In genomic region chr12:80562793-80563192, GRCm38 (mm10) we compare ENCODE assay signal across 20 mouse cellular contexts. TPM values are rescaled to one million over a fixed set of nuclear protein-coding genes. Genes with fewer than 3 reads are reported as not detected.
DNase-seq lines count a peak whose midpoint lies in the region; ATAC-seq and TF ChIP-seq lines count a peak whose summit lies in the region.
"Had no signal": no experiment of that assay in that cellular context is flagged by ENCODE, and none has a peak within 500 bp of the region (broad histone marks: within the 10 kb centered on the region; RNA-seq: fewer than 3 reads in every experiment).

No protein-coding gene starts in this region.

- TF ChIP-seq CTCF in lung, embryonic 14.5 days (IDR thresholded peaks at IDR 0.05; ENCODE audit: low read depth): no peak
- TF ChIP-seq CTCF in stomach, postnatal 0 days (IDR thresholded peaks at IDR 0.05; ENCODE audit: low read depth): no peak

- 36% methylated on average over 5 of the region's 5 CpGs for WGBS in lung, embryonic 14.5 days
- 39% methylated on average over 5 of the region's 5 CpGs for WGBS in stomach, postnatal 0 days

- peaks cover 20% of the 10 kb centered on the region for H3K4me1 ChIP-seq in lung, embryonic 14.5 days (ENCODE audit: insufficient read depth)
- H3K4me1 ChIP-seq in stomach, postnatal 0 days (replicated peaks; ENCODE audit: control insufficient read depth, insufficient read depth): 0 out of 2 replicates have a peak, but pooled peaks cover 6% of the 10 kb centered on the region

- no peak overlapping the region for H3K9ac ChIP-seq in lung, embryonic 14.5 days
- no peak overlapping the region for H3K9ac ChIP-seq in stomach, postnatal 0 days (ENCODE audit: low read length)
- H3K9ac ChIP-seq: forebrain, embryonic 12.5 days; limb, embryonic 15.5 days; liver, postnatal 0 days; stomach, embryonic 15.5 days had no signal

- no peak overlapping the region for H3K4me2 ChIP-seq in lung, embryonic 14.5 days
- H3K4me2 ChIP-seq in stomach, postnatal 0 days (replicated peaks; ENCODE audit: low read depth): no peak overlapping the region
- H3K4me2 ChIP-seq: forebrain, embryonic 12.5 days; limb, embryonic 15.5 days; stomach, embryonic 15.5 days had no signal

- peak overlapping the region; percentile 63; the same call in 1 of the 2 replicates for H3K27ac ChIP-seq in lung, embryonic 14.5 days (ENCODE audit: low read depth)
- no peak overlapping the region for H3K27ac ChIP-seq in stomach, postnatal 0 days (replicated peaks)
- H3K27ac ChIP-seq: forebrain, embryonic 12.5 days; layer of hippocampus, adult 2 months; limb, embryonic 15.5 days; midbrain, embryonic 10.5 days; stomach, embryonic 15.5 days had no signal

- intact Hi-C loops in heart, postnatal 14 days (cut with DNase I): no loop called here

- no peak overlapping the region for H3K4me3 ChIP-seq in lung, embryonic 14.5 days (ENCODE audit: low read depth, low read length)
- H3K4me3 ChIP-seq in stomach, postnatal 0 days (ENCODE audit: low read depth, low read length): no peak overlapping the region
- H3K4me3 ChIP-seq: forebrain, embryonic 12.5 days; layer of hippocampus, adult 2 months; limb, embryonic 15.5 days; midbrain, embryonic 10.5 days; myocyte; stomach, embryonic 15.5 days had no signal

- no peak for ATAC-seq in lung, embryonic 14.5 days (ENCODE audit: insufficient read depth)
- ATAC-seq in stomach, postnatal 0 days (ENCODE audit: low FRiP score, low TSS enrichment): no peak
- ATAC-seq: activated CD4-positive, CD25-positive, alpha-beta regulatory T cell, adult 4 months; liver, postnatal 0 days had no signal

- peak; percentile 56 for DNase-seq in adrenal gland, postnatal 14 days
- no peak for DNase-seq in adrenal gland, postnatal 4 days (ENCODE audit: low spot score in 2 of 2)
- peak; percentile 14 for DNase-seq in lung, embryonic 14.5 days
- DNase-seq in lung, postnatal 25 days (ENCODE audit: low spot score): no peak
- DNase-seq in heart, postnatal 14 days: peak; percentile 42 to 56
- peak; percentile 39 for DNase-seq in stomach, postnatal 0 days (ENCODE audit: low spot score)
- no peak for DNase-seq in thymus, postnatal 25 days
- DNase-seq in kidney, postnatal 10 days: no peak
- DNase-seq: cerebellum, adult 8-10 months; liver, postnatal 0 days had no signal

- no peaks in the 10 kb centered on the region for H3K9me3 ChIP-seq in lung, embryonic 14.5 days (ENCODE audit: low read depth, low read length)
- H3K9me3 ChIP-seq in stomach, postnatal 0 days (ENCODE audit: control insufficient read depth, low read length): no peaks in the 10 kb centered on the region
- H3K9me3 ChIP-seq: forebrain, embryonic 12.5 days; limb, embryonic 15.5 days; midbrain, embryonic 10.5 days; stomach, embryonic 15.5 days had no signal

- H3K36me3 ChIP-seq in lung, embryonic 14.5 days (ENCODE audit: insufficient read depth): no peaks in the 10 kb centered on the region
- H3K36me3 ChIP-seq in stomach, postnatal 0 days (ENCODE audit: control insufficient read depth, insufficient read depth, low read length): no peaks in the 10 kb centered on the region
- H3K36me3 ChIP-seq: forebrain, embryonic 12.5 days; limb, embryonic 15.5 days; midbrain, embryonic 10.5 days; stomach, embryonic 15.5 days had no signal

- no peak for TF ChIP-seq EP300 in stomach, postnatal 0 days (optimal IDR thresholded peaks at IDR 0.05)

- H3K27me3 ChIP-seq in lung, embryonic 14.5 days (ENCODE audit: insufficient read depth, low read length): no peaks in the 10 kb centered on the region
- H3K27me3 ChIP-seq in stomach, postnatal 0 days (ENCODE audit: control insufficient read depth, insufficient read depth, low read length): no peaks in the 10 kb centered on the region
- H3K27me3 ChIP-seq: forebrain, embryonic 12.5 days; limb, embryonic 15.5 days; stomach, embryonic 15.5 days had no signal

RNA-seq across cellular contexts. Expression of gene Galnt16, which starts 44.7 kb away (rescaled TPM):
- total RNA-seq in adrenal gland, postnatal 14 days (2021): 11.3 and 14.6 TPM in 2 replicates
- total RNA-seq in adrenal gland, postnatal 4 days (2021): 10 to 100 TPM; 22.4 to 23.1 TPM
- polyA plus RNA-seq in lung, embryonic 14.5 days (2014; fragmentation: Nextera tagmentation; extraction: Ambion mirVana): 4.8 and 6.7 TPM in 2 replicates
- total RNA-seq in heart, postnatal 14 days (2021): 1 to 10 TPM; 7.1 to 7.6 TPM
- 6.1 and 6.3 TPM in 2 replicates for polyA plus RNA-seq in stomach, postnatal 0 days (2015; fragmentation: Nextera tagmentation; extraction: Ambion mirVana)
- total RNA-seq: CH12.LX; granulocyte monocyte progenitor cell, adult 5-6 weeks; neutrophil, adult 5-6 weeks had no signal
- polyA plus RNA-seq: activated CD4-positive, CD25-positive, alpha-beta regulatory T cell, adult 4 months had no signal

Comparison
In these comparisons a context has a peak if more than half of its experiments do, and no peak if none do; other contexts are left out.
1. DNase-seq: peak in adrenal gland, postnatal 14 days (single experiment), lung, embryonic 14.5 days (single experiment), heart, postnatal 14 days (2 of 2) and stomach, postnatal 0 days (single experiment); none in adrenal gland, postnatal 4 days (0 of 2), lung, postnatal 25 days (single experiment), thymus, postnatal 25 days (single experiment) and kidney, postnatal 10 days (single experiment).